Mouse (Mus musculus) cerebellum, adult 2 months (tissue): Measurements from ENCODE around the gene Sv2b.

ENCODE experiments used
- CTCF ChIP-seq: fragments of 200-500 bp; IDR thresholded peaks from 2 replicates; pipeline ENCODE4 v1.5.1; 2011; ENCODE audit warnings: low read depth, mild to moderate bottlenecking, control low read depth, low read length, moderate library complexity, borderline replicate concordance; ENCODE audit not compliant: insufficient read depth
- POLR2A ChIP-seq: fragments of 200-500 bp; IDR thresholded peaks from 2 replicates; pipeline ENCODE4 v1.6.1; 2011; ENCODE audit warnings: low read length, control low read depth, borderline replicate concordance; ENCODE audit not compliant: insufficient read depth

- 0 out of 2 replicates have a peak, but pooled peaks have one; percentile 20 for TF ChIP-seq POLR2A
- no peak for TF ChIP-seq CTCF
Measured at GRCm38 (mm10) chr7:75305901-75306465, 3.1 kb downstream of the Sv2b start.
